Comparison of ENCODE assay signal across 9 mouse cellular contexts in genomic region chr3:54352891-54353652, GRCm38 (mm10). TPM values are rescaled to one million over a fixed set of nuclear protein-coding genes. Genes with fewer than 3 reads are reported as not detected.
DNase-seq lines count a peak whose midpoint lies in the region; ATAC-seq and TF ChIP-seq lines count a peak whose summit lies in the region.
"Had no signal": no experiment of that assay in that cellular context is flagged by ENCODE, and none has a peak within 500 bp of the region (broad histone marks: within the 10 kb centered on the region; RNA-seq: fewer than 3 reads in every experiment).

No protein-coding gene starts in this region.

- TF ChIP-seq POLR2A in heart, adult 2 months (IDR thresholded peaks at IDR 0.05; ENCODE audit: insufficient read depth, low read depth, low read length) = no peak
- no peak for TF ChIP-seq POLR2A in brain, embryonic 14.5 days (IDR thresholded peaks at IDR 0.05; ENCODE audit: borderline replicate concordance, extremely low read depth, insufficient read depth, insufficient read length, poor library complexity, severe bottlenecking)
- no peak for TF ChIP-seq POLR2A in testis, adult 2 months (IDR thresholded peaks at IDR 0.05; ENCODE audit: control insufficient read depth, low read depth, low read length)

- no peak overlapping the region for H3K4me2 ChIP-seq in heart, embryonic 12.5 days
- H3K4me2 ChIP-seq in forebrain, embryonic 15.5 days (replicated peaks) = no peak overlapping the region
- H3K4me2 ChIP-seq: liver, embryonic 15.5 days had no signal

- peaks cover 2% of the 10 kb centered on the region for H3K4me1 ChIP-seq in heart, adult 2 months (ENCODE audit: control insufficient read depth, insufficient read depth, low read length)
- no peaks in the 10 kb centered on the region for H3K4me1 ChIP-seq in heart, embryonic 12.5 days (replicated peaks)
- peaks cover 6% of the 10 kb centered on the region; the same call in 1 of the 2 replicates for H3K4me1 ChIP-seq in forebrain, embryonic 15.5 days
- H3K4me1 ChIP-seq in testis, adult 2 months (ENCODE audit: control insufficient read depth, insufficient read depth, low read length) = no peaks in the 10 kb centered on the region; the same call in 1 of the 2 replicates
- H3K4me1 ChIP-seq: liver, embryonic 15.5 days had no signal

- H3K9ac ChIP-seq in heart, adult 2 months (ENCODE audit: low read depth, low read length) = no peak overlapping the region
- H3K9ac ChIP-seq in heart, embryonic 12.5 days = no peak overlapping the region
- H3K9ac ChIP-seq in forebrain, embryonic 15.5 days (replicated peaks) = no peak overlapping the region
- H3K9ac ChIP-seq: liver, embryonic 15.5 days had no signal

- H3K27ac ChIP-seq in heart, adult 2 months = no peak overlapping the region
- no peak overlapping the region for H3K27ac ChIP-seq in heart, embryonic 12.5 days (ENCODE audit: poor library complexity, severe bottlenecking)
- no peak overlapping the region for H3K27ac ChIP-seq in forebrain, embryonic 15.5 days (replicated peaks)
- H3K27ac ChIP-seq in testis, adult 2 months (ENCODE audit: control insufficient read depth, insufficient read depth, low read depth, low read length) = no peak overlapping the region
- H3K27ac ChIP-seq: liver, embryonic 15.5 days had no signal

- peak; percentile 70; the same call in 1 of the 2 replicates for TF ChIP-seq EP300 in heart, adult 2 months (IDR thresholded peaks at IDR 0.05; ENCODE audit: insufficient read depth, low read depth, low read length)

- no peak overlapping the region for H3K4me3 ChIP-seq in heart, adult 2 months
- H3K4me3 ChIP-seq in heart, embryonic 12.5 days = no peak overlapping the region
- no peak overlapping the region for H3K4me3 ChIP-seq in forebrain, embryonic 15.5 days
- H3K4me3 ChIP-seq in testis, adult 2 months (ENCODE audit: control insufficient read depth, low read depth, low read length) = no peak overlapping the region
- H3K4me3 ChIP-seq: liver, embryonic 15.5 days had no signal

- no peaks in the 10 kb centered on the region for H3K79me2 ChIP-seq in heart, adult 2 months (replicated peaks; ENCODE audit: control insufficient read depth, insufficient read depth, low read length)

- intact Hi-C loops in heart, adult 2 months (cut with DNase I) = loop anchor here (1.0 to 10.0 kb wide), 3 partner anchors 242 to 334 kb away; no protein-coding TSS in a partner anchor

- no peaks in the 10 kb centered on the region for H3K27me3 ChIP-seq in heart, adult 2 months (ENCODE audit: control insufficient read depth, insufficient read depth, low read length)
- H3K27me3 ChIP-seq in heart, embryonic 12.5 days (replicated peaks) = no peaks in the 10 kb centered on the region
- no peaks in the 10 kb centered on the region for H3K27me3 ChIP-seq in forebrain, embryonic 15.5 days
- no peaks in the 10 kb centered on the region for H3K27me3 ChIP-seq in testis, adult 2 months (ENCODE audit: control insufficient read depth, insufficient read depth, low read length)
- H3K27me3 ChIP-seq: liver, embryonic 15.5 days had no signal

- H3K9me3 ChIP-seq in heart, embryonic 12.5 days (replicated peaks) = no peaks in the 10 kb centered on the region
- no peaks in the 10 kb centered on the region for H3K9me3 ChIP-seq in forebrain, embryonic 15.5 days
- H3K9me3 ChIP-seq: liver, embryonic 15.5 days had no signal

- no peak for ATAC-seq in heart, embryonic 12.5 days (ENCODE audit: insufficient number of reproducible peaks, low FRiP score)
- ATAC-seq in forebrain, embryonic 15.5 days (replicated peaks) = 0 out of 2 replicates have a peak, but pooled peaks have one; percentile 48

- no peaks in the 10 kb centered on the region for H3K36me3 ChIP-seq in heart, adult 2 months (ENCODE audit: control insufficient read depth, insufficient read depth, low read length)
- no peaks in the 10 kb centered on the region for H3K36me3 ChIP-seq in heart, embryonic 12.5 days
- no peaks in the 10 kb centered on the region for H3K36me3 ChIP-seq in forebrain, embryonic 15.5 days
- H3K36me3 ChIP-seq in testis, adult 2 months (ENCODE audit: control insufficient read depth, insufficient read depth, low read length) = no peaks in the 10 kb centered on the region
- H3K36me3 ChIP-seq: liver, embryonic 15.5 days had no signal

- 23% methylated on average over 9 of the region's 9 CpGs for WGBS in heart, adult 2 months
- 25% methylated on average over 9 of the region's 9 CpGs for WGBS in heart, embryonic 12.5 days
- WGBS in forebrain, embryonic 15.5 days = 32% methylated on average over 9 of the region's 9 CpGs

- TF ChIP-seq CTCF in heart, adult 2 months (IDR thresholded peaks at IDR 0.05) = peak; percentile 84
- TF ChIP-seq CTCF in brain, embryonic 14.5 days (IDR thresholded peaks at IDR 0.05; ENCODE audit: borderline replicate concordance, extremely low read depth, insufficient read depth, insufficient read length) = peak; percentile 90
- TF ChIP-seq CTCF in testis, adult 2 months (IDR thresholded peaks at IDR 0.05; ENCODE audit: control insufficient read depth, insufficient read depth, insufficient replicate concordance, low read depth, low read length) = peak; percentile 67; the same call in 1 of the 2 replicates

- peak; percentile 55 to 84 for DNase-seq in heart, adult 2 months
- peak; percentile 57 for DNase-seq in brain, embryonic 14.5 days (ENCODE audit: low read depth)
- DNase-seq in induced T-regulatory cell, adult 2 months (ENCODE audit: low read depth) = peak; percentile 57
- DNase-seq in left cerebral cortex, adult 18-20 months (ENCODE audit: low spot score in 2 of 2) = peak; percentile 84 to 87
- peak; percentile 74 for DNase-seq in naive thymus-derived CD4-positive, alpha-beta T cell, adult 2 months (ENCODE audit: low read depth)

RNA-seq across cellular contexts. Expression of gene Postn, which starts 7.8 kb away (rescaled TPM):
- 10 to 100 TPM; 12.4 to 14.4 TPM for total RNA-seq in heart, adult 2 months (2021)
- polyA plus RNA-seq in heart, adult 2 months (2012; rRNA removed) = 17.2 and 34.3 TPM in 2 replicates
- 234 and 237 TPM in 2 replicates for polyA plus RNA-seq in heart, embryonic 12.5 days (2016; fragmentation: Nextera tagmentation; extraction: Ambion mirVana)
- 28.9 and 31.0 TPM in 2 replicates for polyA plus RNA-seq in brain, embryonic 14.5 days (2012; rRNA removed)
- 10.9 and 12.2 TPM in 2 replicates for polyA plus RNA-seq in forebrain, embryonic 15.5 days (2015; fragmentation: Nextera tagmentation; extraction: Ambion mirVana)
- total RNA-seq in left cerebral cortex, adult 18-20 months (2021) = 1 to 10 TPM; 1.2 to 1.6 TPM
- polyA plus RNA-seq in testis, adult 2 months (2012; rRNA removed) = 0.94 and 1.4 TPM in 2 replicates
